In genomic region chr11:53243199-53243598, GRCm38 (mm10) we compare ENCODE assay signal across 8 mouse cellular contexts. TPM values are rescaled to one million over a fixed set of nuclear protein-coding genes. Genes with fewer than 3 reads are reported as not detected.
DNase-seq lines count a peak whose midpoint lies in the region.

No protein-coding gene starts in this region.

- H3K36me3 ChIP-seq in heart, embryonic 10.5 days = peaks cover 4% of the 10 kb centered on the region; the same call in 1 of the 2 replicates

- H3K4me1 ChIP-seq in heart, embryonic 10.5 days = no peaks in the 10 kb centered on the region

- intact Hi-C loops in heart, postnatal 10 days (cut with DNase I) = no loop called here

- no peaks in the 10 kb centered on the region for H3K27me3 ChIP-seq in heart, embryonic 10.5 days (ENCODE audit: insufficient read depth, poor library complexity, severe bottlenecking)

- DNase-seq in heart, postnatal 10 days = peak; percentile 35 to 62
- no peak for DNase-seq in heart, embryonic 10.5 days (ENCODE audit: low spot score)
- peak; percentile 20 to 22 for DNase-seq in urinary bladder, adult 18-20 months (ENCODE audit: low spot score in 2 of 2)
- DNase-seq in urinary bladder, postnatal 4 days (ENCODE audit: low spot score in 2 of 2) = no peak
- DNase-seq in embryo, embryonic 9.5 days (ENCODE audit: extremely low spot score) = peak; percentile 33
- DNase-seq in lung, postnatal 25 days (ENCODE audit: low spot score) = peak; percentile 49
- DNase-seq in left cerebral cortex, adult 8-10 months (ENCODE audit: low spot score in 2 of 2) = no peak
- no peak for DNase-seq in Muller cell, postnatal 12 days (ENCODE audit: inconsistent ontology term)

- 45% methylated on average over 11 of the region's 11 CpGs for WGBS in heart, embryonic 10.5 days

- H3K27ac ChIP-seq in heart, embryonic 10.5 days = no peak overlapping the region

- no peak overlapping the region for H3K4me3 ChIP-seq in heart, embryonic 10.5 days

- 0 out of 2 replicates have a peak, but pooled peaks cover 5% of the 10 kb centered on the region for H3K9me3 ChIP-seq in heart, embryonic 10.5 days

RNA-seq across cellular contexts. Expression of gene Hspa4, which starts 57.1 kb away (rescaled TPM):
- 100 to 1,000 TPM; 128 to 136 TPM for total RNA-seq in heart, postnatal 10 days (2021)
- 98.3 and 109 TPM in 2 replicates for polyA plus RNA-seq in heart, embryonic 10.5 days (2016; fragmentation: Nextera tagmentation; extraction: Ambion mirVana)
- total RNA-seq in left cerebral cortex, adult 8-10 months (2022) = 100 to 1,000 TPM; 154 to 178 (median 160) TPM

Comparison
In these comparisons a context has a peak if more than half of its experiments do, and no peak if none do; other contexts are left out.
1. DNase-seq: peak in heart, postnatal 10 days (2 of 2), urinary bladder, adult 18-20 months (2 of 2), embryo, embryonic 9.5 days (single experiment) and lung, postnatal 25 days (single experiment); none in heart, embryonic 10.5 days (single experiment), urinary bladder, postnatal 4 days (0 of 2), left cerebral cortex, adult 8-10 months (0 of 2) and Muller cell, postnatal 12 days (single experiment).